Mouse (Mus musculus) ZHBTc4 (cell line): Measurements from ENCODE around the gene Iqch.

Experiments used
- DNase-seq: peaks from one replicate; pipeline ENCODE4 v3.0.0-alpha.2; 2011; ENCODE audit warnings: low read depth, low spot score

The Iqch gene

DNA sequence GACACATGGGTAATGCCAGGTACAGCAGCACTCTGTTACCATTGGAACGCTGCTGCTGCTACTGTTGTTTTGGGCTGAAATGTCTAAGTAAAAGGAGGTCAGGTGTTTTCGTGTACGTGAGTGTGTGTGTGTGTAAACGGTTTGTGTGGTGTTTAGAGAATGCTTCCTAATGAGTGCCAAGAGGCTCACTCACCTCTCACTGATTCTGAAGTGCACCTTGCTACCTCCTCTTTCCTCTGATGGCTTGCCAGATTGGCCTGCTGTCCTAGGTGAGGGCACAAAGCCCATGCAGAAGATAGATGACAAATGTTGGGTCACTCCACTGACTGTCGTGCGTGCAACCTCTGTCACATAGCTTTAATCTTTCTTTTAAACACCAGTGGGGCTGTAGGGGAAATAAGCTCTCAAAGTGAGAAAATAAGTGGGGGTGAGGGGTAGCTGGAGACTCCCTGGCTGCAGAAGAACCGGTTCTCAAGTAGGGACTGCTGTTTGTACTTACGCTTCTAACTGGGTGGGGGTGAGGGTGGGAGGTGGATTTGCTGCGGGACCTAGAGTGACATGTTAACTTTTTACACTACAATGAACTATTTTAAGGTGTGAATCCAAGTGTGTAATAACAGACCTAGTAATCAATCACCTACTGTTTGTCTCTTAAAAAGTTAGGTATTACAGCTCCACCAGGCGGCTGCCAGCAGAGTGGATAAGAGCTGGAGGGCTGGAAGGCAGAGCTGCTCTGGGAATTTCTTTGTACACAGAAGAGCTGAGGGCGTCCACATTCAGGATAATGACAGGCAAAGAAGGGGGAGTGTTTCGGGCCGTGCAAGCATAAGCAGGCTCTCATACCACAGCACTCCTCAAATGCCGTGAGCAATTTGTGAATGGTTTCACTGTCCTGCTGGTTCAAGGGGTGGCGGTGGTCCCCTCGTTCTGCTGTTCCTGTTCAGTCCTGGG is 10.5 kb upstream of the Iqch start:
- DNase-seq = peak; percentile 33

DNA sequence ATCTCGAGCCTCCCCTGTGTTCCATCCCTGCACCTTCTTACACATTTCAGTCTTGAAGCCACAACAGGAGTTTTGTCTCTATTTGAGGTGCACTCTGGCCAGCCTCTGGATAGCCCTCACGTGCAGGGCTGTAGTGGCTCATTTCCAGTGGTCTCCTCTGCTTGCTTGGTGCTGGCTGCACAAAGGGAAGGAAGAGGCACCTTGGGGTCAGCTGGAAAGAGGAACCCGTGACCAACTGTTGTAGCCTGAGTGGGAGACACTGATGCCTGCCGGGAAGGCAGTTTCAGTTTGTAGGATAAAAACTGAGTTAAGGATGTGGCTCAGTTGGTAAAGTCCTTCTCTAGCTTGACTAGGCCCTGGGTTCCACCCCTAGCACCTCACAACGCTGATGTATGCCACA is 9.7 kb upstream of the Iqch start:
- DNase-seq = no peak

DNA sequence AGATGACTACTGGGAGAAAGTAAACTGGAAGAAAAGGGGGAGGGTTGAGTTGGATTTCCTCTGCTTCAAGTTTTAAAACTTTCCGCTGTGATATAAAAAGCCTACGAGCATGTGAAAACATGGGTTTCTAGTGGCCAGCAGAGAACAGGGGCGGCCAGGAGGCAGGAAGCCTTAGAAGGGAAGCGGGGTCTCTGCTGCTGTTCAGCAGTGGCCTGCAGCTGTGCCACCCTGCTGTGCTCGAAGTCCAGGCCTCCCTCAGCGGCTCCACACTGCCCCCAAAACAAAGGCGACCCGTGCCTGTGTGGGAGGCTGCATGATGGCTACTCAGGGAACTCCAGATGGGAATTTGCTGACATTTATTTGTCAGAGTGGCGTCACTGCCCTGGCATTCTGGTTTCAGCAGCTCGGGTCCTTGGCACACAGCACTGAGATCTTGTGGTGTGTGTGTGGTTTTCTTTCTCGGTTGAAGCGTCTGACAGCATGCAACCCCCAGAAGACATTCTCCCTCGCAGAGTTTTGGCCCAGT is 8.6 kb upstream of the Iqch start:
- DNase-seq = no peak

DNA sequence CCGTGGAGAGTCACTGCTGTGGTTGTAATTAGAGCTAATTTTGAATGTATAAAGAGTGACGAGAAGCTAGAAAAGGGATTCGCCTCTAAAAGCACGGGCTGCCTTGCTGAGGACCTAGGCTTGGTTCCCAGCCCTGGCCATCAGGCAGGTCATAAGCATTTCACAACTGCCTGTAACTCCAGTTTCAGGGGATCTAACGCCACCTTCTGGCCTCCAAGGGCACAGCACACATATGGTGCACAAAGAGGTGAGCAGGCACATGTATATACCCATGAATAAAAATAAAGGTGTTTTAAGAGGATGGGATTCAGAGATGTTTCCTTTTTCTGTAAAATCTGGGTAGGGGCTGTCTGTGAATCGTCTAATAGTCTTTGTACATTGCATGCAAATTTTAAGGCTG is 7.9 kb upstream of the Iqch start:
- DNase-seq = peak; percentile 71

DNA sequence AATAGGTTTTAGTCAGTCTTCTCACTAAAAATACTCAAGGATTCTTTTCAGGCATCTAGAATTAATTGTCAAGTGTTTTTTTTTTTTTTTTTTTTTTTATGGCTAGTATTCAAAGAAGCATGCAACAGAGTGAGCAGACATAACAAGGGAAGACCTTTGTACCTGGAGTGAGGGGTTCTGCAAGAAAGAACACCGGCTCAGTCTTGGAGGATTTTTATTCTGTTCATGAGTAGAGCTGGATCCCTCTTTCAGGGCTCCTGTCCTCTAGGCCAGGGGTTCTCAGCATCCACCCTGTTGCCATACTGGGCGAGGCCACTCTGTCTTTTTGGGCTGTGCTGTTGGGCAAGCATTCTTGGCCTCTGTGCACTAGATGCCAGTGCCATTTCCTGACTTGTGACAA is 7.5 kb upstream of the Iqch start:
- no peak for DNase-seq

DNA sequence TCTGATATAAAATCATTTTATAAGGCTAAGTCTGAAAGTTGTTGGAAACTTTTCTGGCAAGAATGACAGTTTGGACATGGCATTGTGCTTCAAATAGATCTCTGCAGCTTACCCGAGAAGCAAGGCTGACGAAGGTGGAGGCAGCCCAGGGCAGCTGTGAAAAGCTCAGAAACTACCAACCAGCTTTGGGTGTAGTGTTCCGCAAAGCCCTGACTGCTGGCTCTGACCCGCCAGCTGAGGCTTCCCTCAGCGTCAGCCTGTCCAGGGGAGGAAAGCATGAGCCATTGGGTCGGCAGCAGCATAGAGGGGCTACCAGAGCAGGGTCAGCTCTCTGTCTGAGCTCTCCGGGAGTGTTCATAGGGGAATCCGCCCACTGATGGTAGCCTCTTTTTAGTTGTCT is 7.0 kb upstream of the Iqch start:
- no peak for DNase-seq

DNA sequence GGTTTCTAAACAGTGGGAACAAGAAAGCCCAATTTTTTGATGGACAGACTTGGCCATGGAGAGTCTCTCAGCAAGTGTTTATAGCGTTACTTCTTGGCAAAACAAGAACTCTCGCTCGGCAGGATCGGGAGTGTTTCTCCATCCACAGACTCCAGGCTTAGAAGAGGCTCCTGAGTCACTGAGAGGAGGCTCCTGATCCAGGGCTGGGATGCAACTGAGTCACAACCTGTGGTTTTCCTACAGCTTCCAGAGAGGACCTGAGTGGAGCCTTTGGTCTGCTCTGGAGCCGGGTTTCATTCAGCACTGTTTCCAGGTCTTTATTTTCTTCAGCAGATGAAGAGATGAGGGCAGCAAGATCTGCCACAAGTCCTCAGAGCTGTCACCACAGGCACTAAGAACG is 5.7 kb upstream of the Iqch start:
- no peak for DNase-seq

DNA sequence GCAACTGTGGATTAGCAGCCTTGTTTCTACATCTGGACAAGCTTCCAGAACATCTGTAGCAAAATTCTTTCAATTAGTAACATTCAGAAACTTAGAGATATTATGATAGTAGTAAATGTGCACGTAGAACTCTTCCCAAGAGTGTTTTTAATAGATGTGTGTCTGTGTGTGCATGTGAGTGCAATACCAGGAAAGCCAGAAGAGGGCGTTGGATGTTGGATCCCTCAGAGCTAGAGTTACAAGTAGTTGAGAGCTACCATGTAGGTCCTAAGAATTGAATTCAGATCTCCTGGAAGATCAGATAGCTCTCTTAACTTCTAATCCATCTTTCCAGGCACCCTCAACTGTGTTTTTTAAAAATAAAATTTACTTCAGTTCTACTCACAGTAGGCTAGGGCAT is 4.3 kb upstream of the Iqch start:
- DNase-seq = peak; percentile 73

DNA sequence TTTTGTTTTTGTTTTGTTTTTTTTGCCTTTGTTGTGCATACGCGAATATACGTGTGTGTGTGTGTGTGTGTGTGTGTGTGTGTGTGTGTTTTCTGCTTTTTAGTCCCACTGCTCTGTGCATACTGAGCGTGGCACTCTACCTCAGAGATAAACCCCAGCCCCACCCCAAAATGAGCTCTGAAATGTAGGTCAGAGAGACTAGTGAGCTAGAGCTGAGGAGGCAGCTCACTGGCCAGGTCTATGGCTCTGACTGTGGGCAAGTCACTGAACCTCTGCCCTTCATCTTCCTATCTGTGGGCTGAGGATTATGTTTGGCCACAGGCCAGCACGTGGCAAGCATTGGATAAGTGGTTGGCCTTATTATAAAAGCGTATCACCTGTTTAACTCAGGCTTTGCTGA is 1.6 kb upstream of the Iqch start:
- DNase-seq = no peak

DNA sequence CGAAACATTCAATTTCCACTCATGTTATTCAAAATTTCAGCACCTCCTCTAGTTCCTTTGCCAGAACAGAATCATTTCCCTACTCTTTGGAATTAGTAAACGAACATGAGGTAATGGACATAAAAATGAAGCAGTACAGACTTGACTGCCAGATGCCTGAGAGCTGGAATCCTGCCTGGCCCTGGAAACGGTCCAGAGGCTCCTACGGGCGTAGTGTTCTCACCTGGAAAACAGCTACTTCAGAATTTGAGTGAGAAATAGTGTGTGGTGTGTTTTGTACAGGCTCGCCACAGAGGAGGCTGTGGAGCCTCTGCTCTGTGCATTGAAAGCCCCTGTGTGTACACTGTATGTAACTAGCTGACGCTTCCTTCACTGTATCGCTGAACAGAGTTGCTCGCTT is 5.6 kb downstream of the Iqch start:
- no peak for DNase-seq

DNA sequence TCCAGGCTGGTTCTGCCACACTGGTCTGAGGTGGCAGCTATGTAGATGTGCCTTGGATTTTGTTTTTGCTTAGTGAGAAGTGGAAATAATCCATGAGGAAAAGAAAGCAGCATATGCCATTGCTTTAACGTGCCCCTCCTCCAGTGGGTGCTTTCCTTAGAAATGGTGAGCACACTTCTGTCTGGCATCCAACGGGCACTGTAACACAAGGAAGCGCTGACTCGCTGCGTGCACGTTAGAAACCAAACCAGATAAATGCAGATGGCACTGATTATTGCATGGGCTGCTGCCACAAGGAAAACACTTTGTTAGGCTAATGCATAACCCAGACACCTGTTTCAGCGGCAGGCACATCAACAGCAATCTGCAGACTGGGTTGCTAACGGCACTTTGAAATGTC is 6.6 kb downstream of the Iqch start:
- no peak for DNase-seq

DNA sequence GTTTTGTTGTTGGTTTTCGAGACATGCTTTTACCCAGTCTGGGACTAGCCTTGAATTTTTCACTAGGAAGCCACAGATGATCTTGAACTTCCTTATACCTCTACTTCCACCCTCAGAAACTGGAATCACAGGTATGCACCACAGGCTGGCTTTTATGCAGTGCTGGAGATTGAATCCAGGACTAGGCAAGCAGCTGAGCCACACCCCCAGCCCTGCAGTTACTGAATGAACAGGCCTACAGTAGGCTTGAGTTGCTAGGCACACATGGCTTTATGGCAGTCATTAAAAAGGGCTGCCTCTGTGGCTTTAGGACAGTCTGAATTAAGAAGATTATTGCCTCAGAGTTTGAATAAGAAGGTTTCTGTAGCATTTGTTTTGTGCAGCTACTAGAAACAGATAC is 7.3 kb downstream of the Iqch start:
- DNase-seq = no peak

DNA sequence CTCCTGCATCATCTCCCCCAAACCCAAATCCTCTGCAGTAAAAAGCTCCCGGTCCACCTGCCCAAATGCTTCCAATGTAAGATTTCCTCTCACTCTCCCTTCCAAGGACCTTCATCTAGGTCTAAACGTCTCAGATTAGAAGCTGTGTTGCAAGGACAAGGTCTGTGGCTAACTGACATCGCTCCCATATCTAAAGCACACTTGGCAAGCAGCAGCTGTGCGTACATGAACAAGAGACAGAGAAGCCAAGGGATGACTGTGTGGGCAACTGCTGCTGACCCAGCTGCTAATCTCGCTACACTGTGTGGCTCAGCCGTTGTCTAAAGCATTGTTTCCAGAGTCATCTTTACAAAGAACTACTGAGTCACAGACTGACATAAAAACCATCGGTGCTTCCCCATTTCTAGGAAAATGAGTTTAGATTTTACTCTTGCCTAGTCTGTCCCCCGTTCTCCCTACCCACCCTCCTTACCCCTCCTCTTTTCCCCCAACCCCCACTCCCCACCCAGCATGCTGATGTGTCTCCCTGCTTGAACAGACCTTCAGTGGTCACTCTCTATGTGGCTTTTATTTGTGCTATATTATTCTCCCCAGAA is 10.5 kb downstream of the Iqch start:
- DNase-seq = no peak

DNA sequence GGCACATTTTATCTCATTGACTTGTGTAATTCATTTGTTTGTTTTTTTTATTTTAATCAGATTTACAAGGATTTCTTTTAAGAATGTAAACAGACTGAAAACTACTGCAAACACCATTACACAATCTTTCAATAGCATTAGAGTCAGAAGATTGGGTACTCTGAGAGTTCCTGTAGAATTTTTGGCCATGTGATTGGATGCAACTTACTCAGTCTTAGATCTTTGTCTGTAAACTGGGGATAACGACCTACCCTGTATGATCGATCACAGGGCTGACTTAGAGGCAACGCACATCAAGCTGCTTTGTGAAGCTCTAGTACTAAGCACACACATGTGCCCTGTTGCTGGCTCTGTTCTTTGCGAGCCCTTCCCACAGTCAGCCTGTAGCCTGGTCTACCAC is 11.7 kb downstream of the Iqch start:
- no peak for DNase-seq

DNA sequence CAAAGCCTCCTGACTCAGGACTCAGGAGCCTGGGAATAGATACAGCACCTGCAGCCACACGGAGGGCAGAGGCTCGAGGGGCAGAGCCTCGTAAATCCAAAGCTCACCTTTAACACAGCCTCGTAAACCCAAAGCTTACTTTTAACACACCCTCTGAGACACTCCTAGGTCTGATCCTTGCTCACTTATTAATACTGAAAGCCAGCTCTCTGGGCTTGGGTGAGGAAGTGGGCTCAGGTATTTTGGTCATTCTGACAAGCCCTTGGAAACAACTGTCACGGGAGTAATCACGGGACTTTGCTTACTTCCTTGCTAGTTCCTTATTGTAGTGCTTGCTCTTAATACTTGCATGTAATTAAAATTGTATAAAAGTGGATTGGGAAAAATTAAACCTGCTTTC is 13.1 kb downstream of the Iqch start:
- no peak for DNase-seq

DNA sequence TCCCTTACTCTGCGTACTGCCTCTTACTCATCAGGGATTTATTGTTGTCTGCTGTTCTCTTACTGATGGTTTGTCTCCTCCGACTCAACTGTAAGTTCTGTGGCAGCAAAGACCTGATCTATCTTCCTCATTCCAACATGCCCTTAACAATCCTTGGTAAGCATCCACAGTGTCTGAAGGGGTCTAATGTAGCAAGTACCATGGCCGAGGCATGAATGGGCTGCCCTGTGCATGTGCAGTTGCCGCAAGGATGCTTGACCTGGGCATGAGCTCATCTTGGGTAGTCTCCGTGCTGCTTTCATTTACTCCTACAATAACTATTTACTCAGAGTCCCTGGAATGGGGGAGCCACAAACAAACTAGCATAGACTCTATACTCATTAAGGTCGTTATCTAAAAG is 17.0 kb downstream of the Iqch start:
- DNase-seq = no peak

DNA sequence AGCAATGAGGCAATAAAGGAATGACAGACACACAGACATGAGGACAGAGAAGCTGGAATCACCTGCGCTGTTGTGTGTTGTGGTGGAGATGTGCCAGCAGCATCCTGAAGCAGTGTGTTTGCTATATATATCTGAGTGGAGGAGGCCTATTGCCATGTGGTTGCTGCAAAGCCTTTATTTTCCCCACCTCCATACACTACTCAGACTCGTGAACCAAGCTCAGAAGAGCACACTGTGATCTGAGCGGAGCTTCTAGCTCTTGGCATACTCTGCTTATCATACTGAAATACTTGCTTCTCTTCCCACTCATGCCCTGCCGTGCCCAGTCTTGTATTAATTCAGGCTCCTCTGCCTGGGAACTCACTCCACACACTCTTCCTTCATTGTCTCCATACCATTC is 20.5 kb downstream of the Iqch start:
- no peak for DNase-seq

DNA sequence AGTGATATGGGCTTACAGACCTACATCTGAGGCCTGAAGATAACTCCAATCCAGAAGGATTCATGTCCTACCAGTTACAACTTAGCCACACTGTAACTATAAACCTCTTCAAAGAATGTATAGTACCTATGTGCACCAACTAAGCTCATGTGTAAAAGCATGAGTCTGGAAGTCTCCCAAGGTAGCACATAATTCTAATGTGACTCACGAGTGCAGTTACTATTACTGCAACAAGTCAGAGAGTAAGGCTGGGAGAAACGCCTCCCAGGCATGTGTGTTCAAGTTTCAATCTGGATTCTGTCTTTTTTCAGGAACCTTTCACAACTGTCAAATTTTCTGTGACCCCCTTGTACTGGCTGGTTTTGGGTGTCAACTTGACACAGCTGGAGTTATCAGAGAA is 22.2 kb downstream of the Iqch start:
- no peak for DNase-seq

DNA sequence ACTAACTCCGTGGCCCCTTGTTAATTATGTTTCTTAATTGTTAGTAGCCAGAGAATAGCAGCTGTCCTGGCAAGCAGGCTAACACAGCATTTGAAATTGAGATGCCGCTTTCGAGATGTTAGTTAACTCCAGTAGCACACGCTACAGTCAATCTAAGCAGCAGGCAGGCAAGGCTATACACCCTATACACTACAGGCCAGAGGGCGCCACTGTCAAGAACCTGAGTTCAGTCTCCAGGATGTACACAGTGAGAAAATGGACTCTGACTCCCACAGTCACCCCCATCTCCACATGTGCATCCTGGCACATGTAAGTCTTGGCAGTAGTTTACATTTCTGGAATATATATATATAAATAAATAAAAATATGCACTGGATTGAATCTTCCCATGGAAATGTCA is 22.6 kb downstream of the Iqch start:
- DNase-seq = no peak

DNA sequence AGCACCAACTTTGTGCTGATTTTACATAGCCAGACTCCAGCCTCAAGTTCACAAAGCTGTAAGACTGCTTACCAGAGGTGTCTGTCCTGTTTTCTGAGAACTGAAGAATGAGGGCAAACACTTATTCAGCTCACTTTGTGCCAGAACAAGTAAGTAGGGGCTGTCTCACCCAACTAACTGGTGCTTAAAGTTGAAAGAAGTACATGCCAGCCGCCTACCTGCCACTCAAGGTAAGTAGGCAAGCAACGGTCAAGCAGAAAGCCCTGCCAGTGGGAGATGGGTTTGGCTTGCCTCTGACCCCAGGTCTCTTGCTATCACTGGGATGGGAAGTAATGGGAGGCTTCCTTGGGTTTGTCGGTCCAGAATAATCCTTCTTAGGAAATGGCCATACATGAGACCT is 24.8 kb downstream of the Iqch start:
- DNase-seq = no peak

DNA sequence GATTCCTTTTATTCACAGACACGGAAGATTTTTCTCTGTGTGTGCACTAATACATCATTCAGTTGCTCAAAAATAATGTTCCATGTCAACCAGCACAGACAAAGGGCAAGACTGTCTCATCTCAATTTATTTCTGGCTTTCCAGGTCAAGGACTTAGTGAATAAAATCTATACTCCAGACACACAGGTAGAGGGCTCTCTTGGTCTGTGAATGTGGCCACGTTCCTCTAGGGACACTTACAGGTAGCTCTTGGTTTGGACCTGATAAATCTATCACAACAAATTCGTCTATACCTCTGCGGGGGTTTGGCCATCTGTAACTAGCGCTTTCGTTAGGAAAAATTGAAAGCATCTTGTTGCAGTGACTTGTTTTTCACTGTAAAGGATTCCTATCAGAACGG is 29.4 kb downstream of the Iqch start:
- DNase-seq = no peak

DNA sequence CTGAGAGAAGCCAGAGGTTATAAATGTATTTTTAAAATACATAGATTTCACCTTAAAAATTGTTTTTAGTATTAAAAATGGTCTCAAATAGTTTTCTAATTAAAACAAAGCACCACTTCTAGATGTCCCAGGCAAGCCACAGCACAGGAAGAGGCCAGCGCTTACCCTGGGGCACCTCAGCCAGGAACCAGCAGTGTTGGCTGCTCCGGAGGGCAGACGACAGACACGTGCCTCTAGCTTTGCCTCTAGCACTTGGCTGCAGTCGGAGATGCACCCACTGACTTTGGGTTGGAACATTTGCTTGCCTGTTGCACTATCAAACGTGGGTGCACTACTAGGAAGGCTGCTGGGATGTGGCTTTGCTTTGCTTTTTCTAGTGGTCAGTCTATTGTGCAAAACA is 30.4 kb downstream of the Iqch start:
- DNase-seq = no peak

DNA sequence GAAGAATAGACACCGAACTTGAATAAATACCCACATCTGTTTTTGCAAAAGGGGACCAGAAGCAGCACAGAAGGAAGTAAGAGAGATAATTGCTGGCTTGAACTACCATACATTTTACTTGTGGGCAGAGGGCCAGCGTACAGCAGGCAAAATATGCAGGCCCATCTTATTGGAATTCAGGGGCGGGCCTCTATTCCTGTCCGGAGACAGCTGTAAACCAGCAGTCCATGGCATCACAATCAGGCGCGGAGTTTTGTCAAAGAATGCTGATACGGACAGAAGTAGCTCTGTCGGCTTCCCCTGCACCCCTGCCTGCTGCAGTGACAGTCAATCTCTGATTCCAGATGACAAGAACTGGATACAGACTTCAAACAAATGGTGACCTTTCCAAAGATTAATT is 33.5 kb downstream of the Iqch start:
- peak; percentile 31 for DNase-seq
